Mouse (Mus musculus) embryonic facial prominence, embryonic 13.5 days (tissue): ENCODE measurements at regions not wholly inside any gene's neighbourhood (a gene's known extent, or its start where the extent isn't known, plus 50 kb on each side); places are given as distances from the start of the nearest gene placed in this dataset.

Source experiments
- ATAC-seq: fragments of 200-750 bp; cut with Nextera tagmentation; 2 replicates; pipeline ENCODE4 v1.8.0; 2017; ENCODE audit warnings: low read depth; ENCODE audit not compliant: insufficient number of reproducible peaks, insufficient read depth, low FRiP score, low TSS enrichment
- H3K27ac ChIP-seq: fragments of 300-500 bp; sonication (generic); 2 replicates; pipeline ENCODE4 v1.5.1; 2015; ENCODE audit warnings: moderate library complexity, mild to moderate bottlenecking, inconsistent platforms
- H3K27me3 ChIP-seq: fragments of 300-500 bp; sonication (generic); 2 replicates; pipeline ENCODE4 v1.6.1; 2015; ENCODE audit warnings: mild to moderate bottlenecking, inconsistent platforms
- H3K36me3 ChIP-seq: fragments of 300-500 bp; sonication (generic); 2 replicates; pipeline ENCODE4 v1.6.1; 2015; ENCODE audit warnings: mild to moderate bottlenecking, inconsistent platforms
- H3K4me1 ChIP-seq: fragments of 300-500 bp; sonication (generic); 2 replicates; pipeline ENCODE4 v1.6.1; 2015; ENCODE audit warnings: inconsistent platforms
- H3K4me2 ChIP-seq: fragments of 300-500 bp; sonication (generic); 2 replicates; pipeline ENCODE4 v1.6.1; 2015; ENCODE audit warnings: moderate library complexity, mild to moderate bottlenecking, inconsistent platforms
- H3K4me3 ChIP-seq: fragments of 300-500 bp; sonication (generic); 2 replicates; pipeline ENCODE4 v1.5.1; 2015; ENCODE audit warnings: mild to moderate bottlenecking, inconsistent platforms
- H3K9ac ChIP-seq: fragments of 300-500 bp; sonication (generic); 2 replicates; pipeline ENCODE4 v1.6.1; 2015; ENCODE audit warnings: mild to moderate bottlenecking, inconsistent platforms
- H3K9me3 ChIP-seq: fragments of 300-500 bp; sonication (generic); 2 replicates; pipeline ENCODE4 v1.6.1; 2016; ENCODE audit warnings: inconsistent platforms
- WGBS: fragments of 180-500 bp; shearing (Covaris S2); methylation state at CpG from one replicate; pipeline ENCODE4 v1.1.7; 2015; ENCODE audit warnings: mixed read lengths; 5-methylcytosine and 5-hydroxymethylcytosine counted together

DNA sequence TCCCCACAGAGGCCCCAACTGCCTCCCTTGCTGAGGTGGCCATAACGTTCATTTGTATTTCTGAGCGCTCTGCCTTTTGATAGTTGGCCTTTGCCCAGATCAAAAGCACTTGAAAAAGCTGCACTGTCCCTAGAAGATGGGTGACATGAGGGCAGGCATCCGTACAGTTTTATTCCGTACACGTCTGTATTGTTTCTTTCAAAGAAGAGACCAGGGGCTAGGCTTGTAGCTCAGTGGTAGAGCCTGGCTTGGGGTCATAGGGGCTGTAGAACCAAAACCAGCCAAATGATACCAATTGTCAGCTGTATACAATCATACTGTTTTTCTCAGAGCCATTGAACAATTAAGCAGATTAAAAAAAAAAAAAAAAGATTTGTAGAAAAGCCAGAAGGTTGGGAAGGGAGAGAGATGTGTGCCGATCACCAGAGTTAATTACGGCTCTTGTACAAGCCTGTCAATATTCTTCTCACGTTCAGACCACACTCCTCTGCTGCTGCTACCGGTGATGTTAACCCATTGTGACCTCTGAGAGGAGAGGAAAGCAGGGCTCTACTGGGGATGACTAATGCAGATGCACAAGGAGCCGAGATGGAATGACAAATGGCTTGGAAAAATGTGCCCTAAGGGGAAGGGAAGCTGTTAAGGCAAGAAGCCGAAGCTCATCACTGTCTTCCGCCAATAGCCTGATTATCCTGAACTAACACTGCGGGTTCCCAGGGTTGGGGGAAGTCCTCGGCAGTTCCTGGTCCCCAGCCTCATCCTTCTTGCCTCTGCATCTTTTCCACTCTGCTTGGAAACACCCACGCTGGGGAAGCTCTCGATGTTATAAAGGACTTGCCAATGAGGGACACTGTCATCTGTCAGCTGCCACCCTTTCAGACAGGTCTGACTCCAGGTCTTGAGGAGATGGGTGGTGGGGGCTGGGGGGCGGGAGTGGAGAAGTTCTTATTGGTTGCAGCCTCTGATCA is 77.8 kb upstream of the Map1b start:
- Histone ChIP-seq H3K4me2 (no peak overlapping the region), H3K9ac (no peak overlapping the region), H3K4me1 (peaks cover 21% of the 10 kb centered on the region), H3K27me3 (peaks cover 6% of the 10 kb centered on the region), H3K27ac (no peak overlapping the region), H3K4me3 (no peak overlapping the region), H3K36me3 (no peaks in the 10 kb centered on the region), H3K9me3 (no peaks in the 10 kb centered on the region)
- WGBS, result 37% methylated on average over 17 of the region's 17 CpGs
- ATAC-seq, result no peak

DNA sequence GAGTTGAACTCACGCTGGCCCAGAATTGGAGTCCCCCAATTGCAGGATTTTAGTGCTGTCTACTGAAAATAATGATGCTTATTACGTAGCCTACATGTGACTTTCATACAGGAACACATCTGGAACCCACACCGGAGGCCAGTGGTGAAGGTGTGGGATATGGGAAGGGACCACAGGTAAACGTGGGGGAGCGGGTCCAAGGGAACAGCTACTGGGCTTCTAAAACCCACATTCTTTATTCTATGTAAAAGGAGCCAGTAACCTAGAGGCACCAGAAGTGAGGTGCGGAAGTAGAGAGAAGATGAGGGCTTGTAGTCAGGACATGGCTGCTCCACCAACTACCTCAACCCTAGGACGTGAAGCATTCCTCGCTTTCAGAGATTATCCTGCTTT is 76.9 kb upstream of the Map1b start:
- no peak overlapping the region for H3K9ac ChIP-seq
- WGBS, result 49% methylated on average over 8 of the region's 8 CpGs
- H3K27ac ChIP-seq, result no peak overlapping the region
- H3K4me2 ChIP-seq, result peak overlapping the region; percentile 42
- peaks cover 6% of the 10 kb centered on the region for H3K27me3 ChIP-seq
- no peak for ATAC-seq
- H3K4me3 ChIP-seq, result no peak overlapping the region
- H3K9me3 ChIP-seq, result no peaks in the 10 kb centered on the region
- no peaks in the 10 kb centered on the region for H3K36me3 ChIP-seq
- H3K4me1 ChIP-seq, result peaks cover 21% of the 10 kb centered on the region

GRCm38 (mm10) chr13:99592596-99593242 is 76.4 kb upstream of the Map1b start:
- H3K4me3 ChIP-seq, result no peak overlapping the region
- 11% methylated on average over 15 of the region's 15 CpGs for WGBS
- peaks cover 21% of the 10 kb centered on the region for H3K4me1 ChIP-seq
- H3K9ac ChIP-seq, result no peak overlapping the region
- peaks cover 6% of the 10 kb centered on the region for H3K27me3 ChIP-seq
- peak overlapping the region; percentile 42 for H3K4me2 ChIP-seq
- H3K27ac ChIP-seq, result no peak overlapping the region
- H3K9me3 ChIP-seq, result no peaks in the 10 kb centered on the region
- no peaks in the 10 kb centered on the region for H3K36me3 ChIP-seq
- peak; percentile 37; the same call in 1 of the 2 replicates for ATAC-seq

DNA sequence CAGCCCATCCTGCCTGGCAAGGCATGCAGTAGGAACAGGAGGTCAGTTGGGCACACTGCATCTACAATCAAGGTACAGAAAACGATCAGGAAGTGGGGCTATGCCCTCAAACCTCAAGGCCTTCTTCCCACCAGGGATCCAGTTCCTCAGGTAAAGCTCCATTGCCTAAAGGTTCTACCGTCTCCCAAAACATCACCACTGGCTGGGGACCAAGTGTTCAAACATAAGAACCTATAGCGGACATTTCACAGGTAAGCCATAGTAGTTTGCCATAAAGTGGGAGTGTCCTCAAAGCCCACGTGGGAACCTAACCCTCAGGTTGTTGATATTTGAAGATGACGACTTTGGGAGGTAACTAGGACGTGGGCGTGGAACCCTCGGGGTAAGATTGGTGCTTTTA is 72.3 kb upstream of the Map1b start:
- no peak for ATAC-seq
- H3K36me3 ChIP-seq, result no peaks in the 10 kb centered on the region
- WGBS, result 83% methylated on average over 8 of the region's 8 CpGs
- peaks cover 13% of the 10 kb centered on the region for H3K4me1 ChIP-seq
- no peak overlapping the region for H3K4me3 ChIP-seq
- H3K9me3 ChIP-seq, result no peaks in the 10 kb centered on the region
- no peak overlapping the region for H3K27ac ChIP-seq
- H3K27me3 ChIP-seq, result peaks cover 5% of the 10 kb centered on the region
- no peak overlapping the region for H3K9ac ChIP-seq
- H3K4me2 ChIP-seq, result no peak overlapping the region

- no peak overlapping the region for H3K4me2 ChIP-seq
- 68% methylated on average over 3 of the region's 3 CpGs for WGBS
- H3K4me3 ChIP-seq, result no peak overlapping the region
- no peak overlapping the region for H3K27ac ChIP-seq
- no peak for ATAC-seq
- no peaks in the 10 kb centered on the region for H3K9me3 ChIP-seq
- H3K9ac ChIP-seq, result no peak overlapping the region
- no peaks in the 10 kb centered on the region for H3K27me3 ChIP-seq
- no peaks in the 10 kb centered on the region for H3K36me3 ChIP-seq
- H3K4me1 ChIP-seq, result no peaks in the 10 kb centered on the region
Measured at GRCm38 (mm10) chr13:99583841-99584240, 67.5 kb upstream of the Map1b start.

DNA sequence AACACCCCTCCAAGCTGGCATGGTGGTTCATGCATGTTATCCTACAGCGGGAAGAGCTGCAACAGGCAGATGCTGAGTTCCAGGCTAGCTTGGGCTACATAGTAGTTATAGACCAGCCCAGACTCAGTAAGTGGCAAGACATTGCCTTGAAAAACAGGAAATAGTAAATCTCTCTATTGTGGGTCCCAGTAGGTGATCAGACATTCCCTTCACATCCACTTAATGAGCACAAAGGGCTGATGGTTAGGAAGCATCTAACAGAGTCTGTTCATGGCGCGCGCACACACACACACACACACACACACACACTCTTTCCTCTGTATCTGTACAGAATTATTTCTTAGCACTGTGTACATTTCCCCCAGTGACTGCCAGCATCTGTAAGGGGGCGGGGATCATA is 64.0 kb upstream of the Map1b start:
- Histone ChIP-seq H3K4me1 (no peaks in the 10 kb centered on the region; the same call in 1 of the 2 replicates), H3K27me3 (no peaks in the 10 kb centered on the region), H3K9me3 (no peaks in the 10 kb centered on the region), H3K9ac (no peak overlapping the region), H3K4me3 (no peak overlapping the region), H3K27ac (no peak overlapping the region), H3K36me3 (no peaks in the 10 kb centered on the region), H3K4me2 (no peak overlapping the region)
- WGBS, result 91% methylated on average over 5 of the region's 5 CpGs
- ATAC-seq, result no peak

DNA sequence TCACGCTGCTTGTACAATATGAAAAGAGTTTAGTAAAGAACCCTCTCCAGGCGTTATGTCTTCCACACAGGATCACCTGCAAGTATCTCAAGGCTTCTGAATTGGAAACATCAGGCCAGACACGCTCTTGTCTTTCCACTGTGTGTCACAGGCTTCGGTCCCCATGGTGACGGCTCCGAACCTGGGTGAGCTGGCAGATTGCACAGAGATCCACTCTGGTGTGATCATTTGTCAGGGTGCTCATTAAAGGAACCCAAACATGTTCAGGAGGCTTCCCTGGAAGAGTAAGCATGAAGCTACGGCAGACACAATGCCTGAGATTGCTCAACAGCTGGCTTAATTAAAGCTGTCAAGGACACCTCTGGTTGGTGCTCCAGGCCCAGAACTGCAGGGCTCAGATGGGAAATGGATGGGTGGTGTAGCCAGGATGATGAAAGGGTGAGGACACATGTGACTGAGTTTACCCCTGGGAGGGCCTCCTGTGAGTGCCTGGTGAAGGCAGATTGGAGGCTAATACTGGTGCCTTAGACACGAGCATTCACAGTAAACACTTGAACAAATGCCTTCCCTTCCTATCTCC is 63.3 kb upstream of the Map1b start:
- H3K4me3 ChIP-seq, result no peak overlapping the region

DNA sequence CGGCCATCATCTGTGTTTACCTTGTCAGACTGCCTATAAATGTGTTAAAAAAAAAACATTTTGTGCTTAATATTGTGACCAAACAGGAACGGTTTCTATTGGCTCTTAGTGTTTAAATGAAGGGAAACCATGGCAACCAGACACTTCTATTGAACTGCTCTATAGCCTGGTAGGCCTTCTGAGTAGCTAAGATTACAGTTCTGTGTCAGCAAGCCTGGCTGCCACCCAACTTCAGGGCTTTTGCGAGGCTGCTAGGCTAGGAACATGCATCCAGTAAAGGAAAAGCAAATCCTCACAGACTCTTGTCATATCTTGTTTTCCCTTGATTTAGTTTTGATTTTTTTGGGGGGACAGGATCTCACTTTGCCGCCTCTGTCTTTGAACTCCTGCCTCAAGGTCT is 61.3 kb upstream of the Map1b start:
- H3K36me3 ChIP-seq, result no peaks in the 10 kb centered on the region
- H3K27ac ChIP-seq, result no peak overlapping the region
- H3K9me3 ChIP-seq, result no peaks in the 10 kb centered on the region
- H3K9ac ChIP-seq, result no peak overlapping the region
- 74% methylated on average over 4 of the region's 4 CpGs for WGBS
- no peak for ATAC-seq
- no peak overlapping the region for H3K4me2 ChIP-seq
- no peaks in the 10 kb centered on the region for H3K27me3 ChIP-seq
- no peaks in the 10 kb centered on the region; the same call in 1 of the 2 replicates for H3K4me1 ChIP-seq
- H3K4me3 ChIP-seq, result no peak overlapping the region

More for the DNA sequence above, 63.3 kb upstream of the Map1b start:
- H3K9me3 ChIP-seq, result no peaks in the 10 kb centered on the region
- 73% methylated on average over 8 of the region's 8 CpGs for WGBS
- ATAC-seq, result no peak
- no peak overlapping the region for H3K9ac ChIP-seq
- no peak overlapping the region for H3K4me2 ChIP-seq
- H3K27me3 ChIP-seq, result no peaks in the 10 kb centered on the region
- no peak overlapping the region for H3K27ac ChIP-seq
- H3K36me3 ChIP-seq, result no peaks in the 10 kb centered on the region
- no peaks in the 10 kb centered on the region; the same call in 1 of the 2 replicates for H3K4me1 ChIP-seq

- no peak for ATAC-seq
- Histone ChIP-seq H3K4me2 (no peak overlapping the region), H3K4me1 (no peaks in the 10 kb centered on the region; the same call in 1 of the 2 replicates), H3K9me3 (no peaks in the 10 kb centered on the region), H3K4me3 (no peak overlapping the region), H3K27ac (no peak overlapping the region), H3K27me3 (no peaks in the 10 kb centered on the region), H3K9ac (no peak overlapping the region), H3K36me3 (no peaks in the 10 kb centered on the region)
- WGBS, result 83% methylated on average over 7 of the region's 7 CpGs
Measured at GRCm38 (mm10) chr13:99573021-99573420, 56.7 kb upstream of the Map1b start.

DNA sequence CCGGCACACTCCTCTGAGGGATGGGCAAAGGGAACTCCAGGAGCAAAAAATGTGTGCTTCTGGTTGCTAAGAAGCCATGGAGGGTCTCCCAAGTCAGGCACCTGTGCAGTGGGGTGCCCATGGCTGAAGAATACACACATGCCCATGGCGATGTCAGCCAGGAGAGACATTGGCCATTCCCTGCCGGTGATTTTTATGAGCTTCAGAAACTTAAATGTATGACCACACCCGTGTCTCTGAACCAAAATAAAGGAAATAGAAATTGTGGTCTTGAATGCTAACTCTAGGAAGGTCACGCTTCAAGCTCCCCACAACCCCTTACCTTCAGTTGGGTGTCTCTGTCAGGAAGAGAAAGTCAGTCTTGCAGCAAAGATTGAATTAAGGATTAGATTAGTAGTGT is 56.0 kb upstream of the Map1b start:
- 91% methylated on average over 5 of the region's 5 CpGs for WGBS
- no peak for ATAC-seq
- H3K27me3 ChIP-seq, result no peaks in the 10 kb centered on the region

More for the DNA sequence above, 56.0 kb upstream of the Map1b start:
- no peak overlapping the region for H3K4me2 ChIP-seq
- H3K27ac ChIP-seq, result no peak overlapping the region
- no peaks in the 10 kb centered on the region for H3K9me3 ChIP-seq
- no peak overlapping the region for H3K9ac ChIP-seq
- H3K4me1 ChIP-seq, result no peaks in the 10 kb centered on the region; the same call in 1 of the 2 replicates
- no peak overlapping the region for H3K4me3 ChIP-seq
- H3K36me3 ChIP-seq, result no peaks in the 10 kb centered on the region
